Mouse (Mus musculus) liver, adult 2 months (tissue): ENCODE measurements around the gene Gm20388. TPM values are rescaled to one million over a fixed set of nuclear protein-coding genes. Genes with fewer than 3 reads are reported as not detected.
A peak's percentile ranks its signal among the peaks of the same experiment; 100 is the strongest.

ENCODE experiments used
- DNase-seq: peaks from one replicate; pipeline ENCODE4 v3.0.0-alpha.2; 2011; ENCODE audit warnings: low read depth, low spot score; ENCODE audit errors: extremely low read depth
- H3K27ac ChIP-seq: fragments of 200-500 bp; replicated peaks from 2 replicates; pipeline ENCODE4 v1.5.1; 2012; ENCODE audit warnings: low read depth, mild to moderate bottlenecking, control low read depth, inconsistent platforms, low read length; ENCODE audit not compliant: insufficient read depth
- H3K27me3 ChIP-seq: fragments of 200-500 bp; 2 replicates; pipeline ENCODE4 v1.6.1; 2012; ENCODE audit warnings: mild to moderate bottlenecking, moderate library complexity, low read length, inconsistent platforms; ENCODE audit not compliant: control insufficient read depth, insufficient read depth
- H3K36me3 ChIP-seq: fragments of 200-500 bp; 2 replicates; pipeline ENCODE4 v1.6.1; 2012; ENCODE audit warnings: low read length, inconsistent platforms; ENCODE audit not compliant: control insufficient read depth, insufficient read depth
- H3K4me1 ChIP-seq: fragments of 200-500 bp; 2 replicates; pipeline ENCODE4 v1.6.1; 2011; ENCODE audit warnings: low read length; ENCODE audit not compliant: control insufficient read depth, insufficient read depth
- H3K4me3 ChIP-seq: fragments of 200-500 bp; 2 replicates; pipeline ENCODE4 v1.5.1; 2011; ENCODE audit warnings: low read depth, mild to moderate bottlenecking, control low read depth, low read length, moderate library complexity; ENCODE audit not compliant: insufficient read depth
- H3K79me2 ChIP-seq: fragments of 200-500 bp; 2 replicates; pipeline ENCODE4 v1.6.1; 2012; ENCODE audit warnings: inconsistent platforms, mild to moderate bottlenecking, low read length, moderate library complexity; ENCODE audit not compliant: control insufficient read depth, insufficient read depth
- H3K9ac ChIP-seq: fragments of 200-500 bp; 2 replicates; pipeline ENCODE4 v1.6.1; 2012; ENCODE audit warnings: low read depth, mild to moderate bottlenecking, control low read depth, inconsistent platforms, low read length
- CTCF ChIP-seq: fragments of 200-500 bp; IDR thresholded peaks from 2 replicates; pipeline ENCODE4 v1.5.1; 2011; ENCODE audit warnings: low read depth, low read length, control low read depth
- POLR2A ChIP-seq: fragments of 200-500 bp; IDR thresholded peaks from 2 replicates; pipeline ENCODE4 v1.6.1; 2011; ENCODE audit warnings: low read length, control low read depth; ENCODE audit not compliant: insufficient read depth; ENCODE audit errors: extremely low read depth
- WGBS: fragments of 180-500 bp; shearing (Covaris S2); methylation state at CpG from one replicate; pipeline ENCODE4 v1.1.7; 2018; 5-methylcytosine and 5-hydroxymethylcytosine counted together
- polyA plus RNA-seq: library from polyadenylated mRNA; depleted of rRNA; stranded (reverse); fragments of >200 nt; gene quantifications from 2 replicates; pipeline ENCODE4 v1.2.3, GENCODE M21; 2012
- total RNA-seq: library from RNA; depleted of rRNA; stranded (reverse); fragments of >200 nt; gene quantifications from 2 replicates; pipeline ENCODE4 v1.2.3, GENCODE M21; 2014

Gene Gm20388
- total and polyA plus RNA-seq, 2 experiments = 6.4 to 19.9 TPM

DNA sequence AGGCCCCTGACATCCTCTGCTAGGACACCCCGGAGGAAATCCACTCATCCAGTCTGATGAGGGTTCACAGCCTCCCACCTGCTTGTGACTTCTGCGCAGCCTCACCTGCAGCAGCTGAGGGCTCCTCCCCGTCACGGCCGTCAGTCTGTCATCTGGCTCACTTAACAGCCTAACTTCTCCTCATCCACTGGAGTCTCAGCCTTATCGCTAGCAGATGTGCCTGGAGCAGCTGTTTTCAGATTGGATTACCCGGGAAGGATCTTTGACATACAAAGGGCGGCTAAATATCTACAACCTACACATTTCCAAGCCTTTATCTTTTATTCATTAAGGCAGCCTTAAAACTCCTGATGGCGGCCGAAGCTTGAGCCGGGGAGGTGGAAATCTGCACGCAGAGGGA, 3862.8 kb downstream of the Gm20388 start:
- DNase-seq = no peak
- Histone ChIP-seq H3K27me3 (no peaks in the 10 kb centered on the region), H3K4me3 (no peak overlapping the region), H3K79me2 (no peaks in the 10 kb centered on the region), H3K36me3 (no peaks in the 10 kb centered on the region), H3K27ac (no peak overlapping the region), H3K4me1 (peaks cover 9% of the 10 kb centered on the region), H3K9ac (no peak overlapping the region)
- TF ChIP-seq POLR2A (no peak), CTCF (no peak)
- WGBS = 87% methylated on average over 12 of the region's 12 CpGs

DNA sequence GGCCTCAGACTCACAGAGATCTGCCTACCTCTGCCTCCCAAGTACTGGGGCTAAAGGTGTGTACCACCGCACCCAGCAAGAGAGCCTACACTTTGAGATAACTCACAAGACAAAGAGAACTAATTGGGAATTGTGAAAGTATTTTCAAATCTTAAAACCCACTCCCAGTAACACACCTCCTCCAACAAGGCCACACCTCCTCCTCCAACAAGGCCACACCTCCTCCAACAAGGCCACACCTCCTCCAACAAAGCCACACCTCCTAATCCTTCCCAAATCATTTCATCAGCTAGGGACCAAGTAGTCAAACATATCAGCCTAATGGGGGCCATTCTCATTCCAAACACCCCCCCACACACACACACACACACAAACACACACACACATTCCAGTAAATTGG, 3863.8 kb downstream of the Gm20388 start:
- no peak for TF ChIP-seq POLR2A
- no peak for TF ChIP-seq CTCF
- Histone ChIP-seq H3K27me3 (no peaks in the 10 kb centered on the region), H3K9ac (no peak overlapping the region), H3K4me1 (peaks cover 9% of the 10 kb centered on the region), H3K4me3 (no peak overlapping the region), H3K79me2 (no peaks in the 10 kb centered on the region), H3K36me3 (no peaks in the 10 kb centered on the region), H3K27ac (no peak overlapping the region)
- 100% methylated on average over 1 of the region's 1 CpGs for WGBS
- DNase-seq = no peak

DNA sequence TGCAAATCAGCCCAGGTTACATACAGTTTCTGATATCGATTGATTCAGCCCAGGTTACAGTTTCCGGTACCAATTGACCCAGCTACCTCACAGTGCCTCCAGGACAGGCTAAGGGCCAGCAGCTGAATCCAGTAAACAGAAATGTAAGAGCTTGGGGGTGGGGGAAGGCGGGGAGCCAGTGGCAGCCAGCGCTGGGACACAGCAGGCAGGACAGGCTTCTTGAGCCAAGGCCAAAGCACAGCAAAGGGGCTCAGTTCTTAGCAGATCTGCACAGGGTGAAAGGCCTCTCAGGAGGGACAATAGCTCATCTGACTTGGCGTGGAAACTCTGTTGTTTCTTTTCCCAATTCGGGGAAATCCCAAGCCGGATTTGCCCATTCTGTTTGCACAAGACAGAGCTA, 3866.7 kb downstream of the Gm20388 start:
- Histone ChIP-seq H3K27me3 (no peaks in the 10 kb centered on the region), H3K36me3 (no peaks in the 10 kb centered on the region), H3K79me2 (no peaks in the 10 kb centered on the region), H3K27ac (peak overlapping the region; percentile 12), H3K4me1 (peaks cover 9% of the 10 kb centered on the region), H3K9ac (no peak overlapping the region), H3K4me3 (no peak overlapping the region)
- peak; percentile 94 for DNase-seq
- WGBS = 18% methylated on average over 7 of the region's 7 CpGs
- no peak for TF ChIP-seq POLR2A
- TF ChIP-seq CTCF = no peak

DNA sequence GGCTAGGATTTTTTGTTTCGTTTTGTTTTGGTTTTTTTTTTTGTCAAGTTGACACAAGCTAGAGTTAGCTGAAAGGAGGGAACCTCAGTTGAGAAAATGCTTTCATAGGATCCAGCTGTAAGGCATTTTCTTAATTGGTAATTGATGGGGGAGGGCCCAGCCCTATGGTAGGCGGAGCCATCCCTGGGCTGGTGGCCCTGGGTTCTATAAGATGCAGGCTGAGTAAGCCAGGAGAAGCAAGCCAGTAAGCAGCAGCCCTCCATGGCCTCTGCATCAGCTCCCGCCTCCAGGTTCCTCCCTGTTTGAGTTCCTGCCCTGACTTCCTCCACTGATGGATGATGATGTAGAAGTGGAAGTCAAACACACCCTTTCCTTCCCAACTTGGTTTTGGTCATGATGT, 3869.8 kb downstream of the Gm20388 start:
- no peak for TF ChIP-seq POLR2A
- no peak for TF ChIP-seq CTCF
- Histone ChIP-seq H3K9ac (no peak overlapping the region), H3K27ac (no peak overlapping the region), H3K4me3 (no peak overlapping the region), H3K4me1 (peaks cover 9% of the 10 kb centered on the region), H3K79me2 (no peaks in the 10 kb centered on the region), H3K27me3 (no peaks in the 10 kb centered on the region), H3K36me3 (no peaks in the 10 kb centered on the region)
- WGBS = 68% methylated on average over 3 of the region's 3 CpGs
- no peak for DNase-seq

DNA sequence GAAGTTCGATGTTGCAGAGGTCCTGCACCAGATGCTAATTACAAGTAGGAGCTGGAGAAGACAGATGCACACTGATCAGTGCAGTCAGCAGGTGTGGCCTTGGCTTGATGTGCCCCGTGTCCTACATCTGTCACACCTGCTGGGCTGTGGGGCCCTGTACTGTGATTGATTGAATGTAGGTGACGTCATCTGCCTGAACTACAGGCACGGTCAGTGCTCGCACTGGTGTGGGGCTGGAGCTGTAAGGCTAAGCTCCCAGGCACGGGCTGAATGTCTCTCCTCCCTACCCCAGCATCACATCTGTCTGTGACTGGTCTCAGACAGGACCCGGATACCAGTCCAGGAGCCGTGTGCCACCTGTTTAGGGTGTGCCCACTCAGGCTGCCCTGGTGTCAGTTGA, 3870.6 kb downstream of the Gm20388 start:
- H3K79me2 ChIP-seq = no peaks in the 10 kb centered on the region
- no peaks in the 10 kb centered on the region for H3K36me3 ChIP-seq
- DNase-seq = no peak
- no peak overlapping the region for H3K9ac ChIP-seq
- H3K27ac ChIP-seq = no peak overlapping the region
- H3K4me3 ChIP-seq = no peak overlapping the region
- H3K27me3 ChIP-seq = no peaks in the 10 kb centered on the region
- H3K4me1 ChIP-seq = peaks cover 9% of the 10 kb centered on the region
- TF ChIP-seq POLR2A (no peak), CTCF (no peak)
- 52% methylated on average over 8 of the region's 8 CpGs for WGBS

DNA sequence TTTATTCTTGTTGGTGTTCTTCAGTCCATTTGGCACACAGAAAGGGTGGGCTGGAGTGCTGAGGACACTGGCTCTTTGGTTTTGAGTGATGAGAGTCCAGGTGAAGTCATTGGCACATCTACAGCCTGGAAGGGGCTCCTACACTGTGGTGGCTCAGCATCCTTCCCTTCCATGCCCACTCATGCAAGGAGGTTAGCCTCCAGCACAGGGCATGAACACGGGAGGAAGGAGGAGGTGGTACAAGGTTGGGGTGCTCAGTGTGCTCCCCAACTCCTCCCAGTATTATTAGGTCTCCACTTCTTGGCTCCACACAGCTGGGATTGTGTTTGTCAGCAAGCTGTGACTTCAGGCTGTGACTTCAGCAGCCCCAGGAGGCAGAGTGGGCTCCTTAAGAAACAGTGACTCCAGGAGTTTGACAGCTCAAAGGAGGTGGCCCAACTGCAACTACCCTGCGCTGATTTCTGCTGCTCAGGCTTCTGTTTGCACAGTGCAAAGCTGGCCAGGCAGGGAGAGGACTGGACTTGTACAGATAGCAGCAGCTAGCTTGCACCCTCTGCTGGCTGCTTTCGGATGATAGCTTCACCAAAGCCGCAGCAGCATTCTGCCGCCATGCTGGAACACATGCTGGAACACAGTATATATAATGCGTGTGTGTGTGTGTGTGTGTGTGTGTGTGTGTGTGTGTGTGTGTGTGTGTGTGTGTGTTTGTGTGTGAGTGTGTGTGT, 3873.0 kb downstream of the Gm20388 start:
- Histone ChIP-seq H3K4me1 (no peaks in the 10 kb centered on the region), H3K27me3 (no peaks in the 10 kb centered on the region), H3K4me3 (no peak overlapping the region), H3K27ac (no peak overlapping the region), H3K36me3 (no peaks in the 10 kb centered on the region), H3K9ac (no peak overlapping the region), H3K79me2 (no peaks in the 10 kb centered on the region)
- DNase-seq = peak; percentile 82
- no peak for TF ChIP-seq POLR2A
- peak; percentile 96 for TF ChIP-seq CTCF
- 4% methylated on average over 6 of the region's 6 CpGs for WGBS
